In the genomic region with DNA sequence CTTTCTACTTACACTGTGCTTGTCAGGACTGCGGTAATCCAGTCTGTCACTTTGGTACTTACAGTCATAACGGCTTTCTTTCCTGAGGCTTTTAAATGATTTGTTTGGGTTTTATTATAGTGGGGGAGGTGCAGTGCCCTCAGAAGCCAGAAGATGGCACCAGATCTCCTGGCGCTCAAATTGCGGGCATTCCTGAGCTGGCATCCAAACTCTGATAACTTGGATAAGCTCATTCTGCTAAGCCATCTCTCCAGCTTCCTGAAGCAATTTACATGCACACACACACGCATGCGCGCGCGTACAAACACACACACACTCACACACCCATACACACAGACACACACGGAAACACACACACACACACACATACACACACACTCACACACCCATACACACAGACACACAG, we compare ENCODE assay signal across 8 mouse cellular contexts. TPM values are rescaled to one million over a fixed set of nuclear protein-coding genes. Genes with fewer than 3 reads are reported as not detected.
DNase-seq lines count a peak whose midpoint lies in the region; ATAC-seq lines count a peak whose summit lies in the region.

No protein-coding gene starts in this region.

- H3K9me3 ChIP-seq in hindbrain, embryonic 13.5 days, result no peaks in the 10 kb centered on the region

- H3K27me3 ChIP-seq in hindbrain, embryonic 13.5 days, result no peaks in the 10 kb centered on the region

- H3K36me3 ChIP-seq in hindbrain, embryonic 13.5 days, result no peaks in the 10 kb centered on the region

- no peak overlapping the region for H3K9ac ChIP-seq in hindbrain, embryonic 13.5 days

- no peak for ATAC-seq in hindbrain, embryonic 13.5 days (ENCODE audit: low FRiP score)

- no peak overlapping the region for H3K4me3 ChIP-seq in hindbrain, embryonic 13.5 days

- peak; percentile 55 for DNase-seq in T-cell, adult 2 months (ENCODE audit: low spot score)
- DNase-seq in cerebellum, adult 9-11 months, result peak; percentile 64
- peak; percentile 80 for DNase-seq in forelimb bud, embryonic 11.5 days (ENCODE audit: low read depth, low spot score)
- DNase-seq in layer of hippocampus, postnatal 36 days, result peak; percentile 60 to 69
- peak; percentile 62 to 80 for DNase-seq in lung, postnatal 4 days
- DNase-seq in right cerebral cortex, adult 18-20 months, result peak; percentile 68
- peak; percentile 66 for DNase-seq in yolk sac, embryonic 10.5 days (ENCODE audit: low spot score)

- no peak overlapping the region for H3K4me2 ChIP-seq in hindbrain, embryonic 13.5 days

- WGBS in hindbrain, embryonic 13.5 days, result 34% methylated on average over 10 of the region's 10 CpGs

- H3K27ac ChIP-seq in hindbrain, embryonic 13.5 days, result peak overlapping the region; percentile 19; the same call in 1 of the 2 replicates

- H3K4me1 ChIP-seq in hindbrain, embryonic 13.5 days (replicated peaks), result 0 out of 2 replicates have a peak, but pooled peaks cover 3% of the 10 kb centered on the region

RNA-seq across cellular contexts. Expression of gene Ctss, which starts 9.1 kb away (rescaled TPM):
- polyA plus RNA-seq in hindbrain, embryonic 13.5 days (2015; fragmentation: Nextera tagmentation; extraction: Ambion mirVana), result 15.1 and 16.8 TPM in 2 replicates
- 10 to 100 TPM; 54.5 to 54.7 TPM for total RNA-seq in layer of hippocampus, postnatal 36 days (2021)

RNA-seq across cellular contexts. Expression of gene Ctsk, which starts 18.4 kb away (rescaled TPM):
- 10.8 and 15.6 TPM in 2 replicates for polyA plus RNA-seq in hindbrain, embryonic 13.5 days (2015; fragmentation: Nextera tagmentation; extraction: Ambion mirVana)
- total RNA-seq in layer of hippocampus, postnatal 36 days (2021), result 1 to 10 TPM; 3.1 to 3.7 TPM

RNA-seq across cellular contexts. Expression of gene Hormad1, which starts 42.0 kb away (rescaled TPM):
- not detected in 2 replicates for polyA plus RNA-seq in hindbrain, embryonic 13.5 days (2015; fragmentation: Nextera tagmentation; extraction: Ambion mirVana)
- total RNA-seq in layer of hippocampus, postnatal 36 days (2021), result not detected
